ENCODE assay signal across 10 mouse cellular contexts in genomic region chr8:125134876-125135275, GRCm38 (mm10).
A peak's percentile ranks its signal among the peaks of the same experiment; 100 is the strongest.
DNase-seq lines count a peak whose midpoint lies in the region; ATAC-seq lines count a peak whose summit lies in the region.
"Had no signal": no experiment of that assay in that cellular context is flagged by ENCODE, and none has a peak within 500 bp of the region (broad histone marks: within the 10 kb centered on the region; RNA-seq: fewer than 3 reads in every experiment).

No protein-coding gene starts in this region.

- WGBS in forebrain, embryonic 10.5 days = 36% methylated on average over 10 of the region's 10 CpGs
- WGBS in forebrain, embryonic 16.5 days = 9% methylated on average over 10 of the region's 10 CpGs
- WGBS in midbrain, embryonic 15.5 days = 19% methylated on average over 10 of the region's 10 CpGs
- WGBS in midbrain, embryonic 13.5 days = 18% methylated on average over 10 of the region's 10 CpGs

- no peaks in the 10 kb centered on the region for H3K9me3 ChIP-seq in forebrain, embryonic 10.5 days
- no peaks in the 10 kb centered on the region for H3K9me3 ChIP-seq in forebrain, embryonic 16.5 days (ENCODE audit: control insufficient read depth, low read length)
- H3K9me3 ChIP-seq in midbrain, embryonic 15.5 days = no peaks in the 10 kb centered on the region
- H3K9me3 ChIP-seq in midbrain, embryonic 13.5 days = no peaks in the 10 kb centered on the region
- H3K9me3 ChIP-seq: liver, embryonic 13.5 days had no signal

- peak; percentile 36 for DNase-seq in forebrain, embryonic 10.5 days (ENCODE audit: extremely low spot score, low spot score)
- peak; percentile 26 to 46 for DNase-seq in kidney, postnatal 25 days
- DNase-seq in retina, postnatal 1 day = peak; percentile 70
- DNase-seq in right cerebral cortex, adult 2 months (ENCODE audit: low spot score in 2 of 2) = no peak
- DNase-seq in spleen, postnatal 10 days (ENCODE audit: low spot score in 2 of 2) = no peak
- DNase-seq: liver, embryonic 13.5 days had no signal

- no peaks in the 10 kb centered on the region; the same call in 1 of the 2 replicates for H3K27me3 ChIP-seq in forebrain, embryonic 10.5 days (ENCODE audit: poor library complexity, severe bottlenecking)
- H3K27me3 ChIP-seq in forebrain, embryonic 16.5 days (replicated peaks; ENCODE audit: control insufficient read depth, insufficient read depth, low read length) = no peaks in the 10 kb centered on the region
- H3K27me3 ChIP-seq in midbrain, embryonic 15.5 days (replicated peaks) = no peaks in the 10 kb centered on the region; the same call in 1 of the 2 replicates
- H3K27me3 ChIP-seq in midbrain, embryonic 13.5 days = peaks cover 6% of the 10 kb centered on the region; the same call in 1 of the 2 replicates
- H3K27me3 ChIP-seq: liver, embryonic 13.5 days had no signal

- peaks cover 42% of the 10 kb centered on the region for H3K4me1 ChIP-seq in forebrain, embryonic 10.5 days
- peaks cover 12% of the 10 kb centered on the region for H3K4me1 ChIP-seq in forebrain, embryonic 16.5 days (replicated peaks; ENCODE audit: control insufficient read depth, insufficient read depth, low read length)
- peaks cover 17% of the 10 kb centered on the region for H3K4me1 ChIP-seq in midbrain, embryonic 15.5 days
- peaks cover 35% of the 10 kb centered on the region for H3K4me1 ChIP-seq in midbrain, embryonic 13.5 days (replicated peaks)

- H3K4me3 ChIP-seq in forebrain, embryonic 10.5 days = no peak overlapping the region; the same call in 1 of the 2 replicates
- no peak overlapping the region for H3K4me3 ChIP-seq in forebrain, embryonic 16.5 days (replicated peaks; ENCODE audit: low read length)
- no peak overlapping the region for H3K4me3 ChIP-seq in midbrain, embryonic 15.5 days
- no peak overlapping the region for H3K4me3 ChIP-seq in midbrain, embryonic 13.5 days (replicated peaks)
- H3K4me3 ChIP-seq: liver, embryonic 13.5 days had no signal

- no peak for ATAC-seq in forebrain, embryonic 16.5 days
- no peak for ATAC-seq in midbrain, embryonic 15.5 days (replicated peaks)
- ATAC-seq in midbrain, embryonic 13.5 days = no peak
- ATAC-seq: intestine, embryonic 16.5 days had no signal

- H3K9ac ChIP-seq in forebrain, embryonic 16.5 days (replicated peaks; ENCODE audit: low read depth, low read length) = no peak overlapping the region
- no peak overlapping the region for H3K9ac ChIP-seq in midbrain, embryonic 15.5 days
- H3K9ac ChIP-seq in midbrain, embryonic 13.5 days (replicated peaks) = no peak overlapping the region
- H3K9ac ChIP-seq: liver, embryonic 13.5 days had no signal

- peak overlapping the region; percentile 84 for H3K27ac ChIP-seq in forebrain, embryonic 10.5 days
- no peak overlapping the region for H3K27ac ChIP-seq in forebrain, embryonic 16.5 days (ENCODE audit: low read length)
- peak overlapping the region; percentile 29; the same call in 1 of the 2 replicates for H3K27ac ChIP-seq in midbrain, embryonic 15.5 days
- no peak overlapping the region for H3K27ac ChIP-seq in midbrain, embryonic 13.5 days
- H3K27ac ChIP-seq: liver, embryonic 13.5 days had no signal

- H3K36me3 ChIP-seq in forebrain, embryonic 10.5 days (replicated peaks) = no peaks in the 10 kb centered on the region
- H3K36me3 ChIP-seq in forebrain, embryonic 16.5 days (ENCODE audit: control insufficient read depth, insufficient read depth) = no peaks in the 10 kb centered on the region
- H3K36me3 ChIP-seq in midbrain, embryonic 15.5 days (replicated peaks) = no peaks in the 10 kb centered on the region
- H3K36me3 ChIP-seq in midbrain, embryonic 13.5 days = no peaks in the 10 kb centered on the region
- H3K36me3 ChIP-seq: liver, embryonic 13.5 days had no signal

- no peak overlapping the region for H3K4me2 ChIP-seq in forebrain, embryonic 16.5 days (ENCODE audit: low read length)
- no peak overlapping the region for H3K4me2 ChIP-seq in midbrain, embryonic 15.5 days
- H3K4me2 ChIP-seq in midbrain, embryonic 13.5 days (replicated peaks) = no peak overlapping the region
- H3K4me2 ChIP-seq: liver, embryonic 13.5 days had no signal

Comparison
In these comparisons a context has a peak if more than half of its experiments do, and no peak if none do; other contexts are left out.
1. H3K27ac ChIP-seq: peak in forebrain, embryonic 10.5 days (single experiment) and midbrain, embryonic 15.5 days (single experiment); none in forebrain, embryonic 16.5 days (single experiment) and midbrain, embryonic 13.5 days (single experiment).
2. DNase-seq: peak in forebrain, embryonic 10.5 days (single experiment), kidney, postnatal 25 days (2 of 2) and retina, postnatal 1 day (single experiment); none in right cerebral cortex, adult 2 months (0 of 2) and spleen, postnatal 10 days (0 of 2).